Mouse (Mus musculus) liver, embryonic 14.5 days (tissue): ENCODE data around the gene Sspo.

Experiments used
- CTCF ChIP-seq: IDR thresholded peaks from 2 replicates; pipeline ENCODE4 v1.5.1; 2016; ENCODE audit warnings: antibody characterized with exemption, low read depth, control low read depth
- EP300 ChIP-seq: IDR thresholded peaks from 2 replicates; pipeline ENCODE4 v1.6.1; 2016; ENCODE audit warnings: antibody characterized with exemption, low read depth

- TF ChIP-seq EP300 (no peak), CTCF (no peak)
Observed at GRCm38 (mm10) chr6:48527901-48528300, 79.9 kb downstream of the Sspo start.
